Mouse (Mus musculus): ENCODE results near the gene Vangl2.

The Vangl2 gene

DNA sequence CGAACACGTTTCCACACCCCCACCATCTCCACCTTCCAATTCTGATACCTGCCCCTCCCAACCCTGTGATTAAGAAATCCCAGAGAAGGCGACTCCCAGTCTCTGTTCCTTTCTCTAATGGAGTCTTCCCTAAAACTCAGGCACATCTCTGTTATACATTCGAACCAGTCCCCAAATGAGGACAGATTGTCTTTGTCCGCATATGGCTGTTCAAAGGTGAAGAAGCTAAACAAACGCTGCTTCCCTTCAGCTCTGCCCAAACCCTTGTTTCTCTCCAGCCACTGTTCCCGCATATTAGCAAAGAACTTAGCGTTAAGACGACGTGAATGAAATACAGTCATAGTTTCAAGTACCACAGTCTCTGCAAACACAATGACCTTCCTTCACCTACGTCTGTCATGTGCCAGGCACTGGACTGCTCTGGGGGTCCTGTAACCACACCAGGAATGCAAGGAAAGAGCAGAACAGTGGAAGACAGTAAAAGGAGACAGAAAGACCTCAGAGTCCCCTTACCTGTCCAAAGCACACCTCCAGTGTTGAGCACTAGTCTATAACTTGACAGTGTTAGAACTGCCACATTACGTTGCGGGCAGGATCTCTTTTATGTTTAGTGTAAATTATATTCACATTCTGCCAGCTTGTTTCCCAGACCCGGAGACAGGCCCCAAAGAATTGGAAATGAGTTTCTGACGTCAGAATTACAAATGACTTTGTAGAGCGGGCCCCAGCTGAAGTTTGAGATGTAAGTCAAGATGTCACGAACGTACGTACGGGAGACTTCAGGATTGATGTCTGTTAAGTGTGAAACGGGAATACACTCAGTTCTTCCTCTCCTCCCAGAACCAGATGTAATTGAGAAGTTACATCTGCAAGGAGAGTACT, at the start of gene Vangl2:
Gene Vangl2, minus strand, starts transcription at position 51 of the 882 bp plus-strand sequence.
- H3K36me3 ChIP-seq (ENCODE audit: control insufficient read depth, insufficient read depth, low read length, poor library complexity, severe bottlenecking), result no peaks in the 10 kb centered on the region
- H3K27me3 ChIP-seq (ENCODE audit: control insufficient read depth, insufficient read depth, low read length, poor library complexity, severe bottlenecking), result no peaks in the 10 kb centered on the region
- DNase-seq (ENCODE audit: low read depth, low spot score), result no peak

DNA sequence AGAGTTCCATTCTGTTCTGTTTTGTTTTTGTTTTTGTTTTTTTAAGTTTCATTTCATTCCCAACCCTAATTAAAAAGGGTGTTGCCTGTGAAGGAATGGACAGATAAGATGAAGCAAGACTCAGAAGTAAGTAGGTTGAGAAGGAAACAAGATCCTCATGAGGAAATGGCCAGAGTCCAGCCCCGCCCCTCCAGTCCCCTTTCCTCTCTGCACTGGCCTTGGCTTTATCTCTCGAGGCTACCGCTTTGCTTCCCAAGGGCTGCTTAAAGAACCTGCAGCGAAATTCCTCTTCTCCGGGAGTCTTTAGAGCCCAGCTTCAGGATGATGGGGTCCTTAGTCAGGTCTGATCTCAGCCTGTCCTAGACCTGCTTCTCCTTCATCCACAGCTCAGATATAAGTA, 49.7 kb upstream of the Vangl2 start:
- Histone ChIP-seq H3K27me3 (ENCODE audit: control insufficient read depth, insufficient read depth, low read length, poor library complexity, severe bottlenecking) (no peaks in the 10 kb centered on the region), H3K36me3 (ENCODE audit: control insufficient read depth, insufficient read depth, low read length, poor library complexity, severe bottlenecking) (peaks cover 17% of the 10 kb centered on the region)
- no peak for DNase-seq (ENCODE audit: low read depth, low spot score)

DNA sequence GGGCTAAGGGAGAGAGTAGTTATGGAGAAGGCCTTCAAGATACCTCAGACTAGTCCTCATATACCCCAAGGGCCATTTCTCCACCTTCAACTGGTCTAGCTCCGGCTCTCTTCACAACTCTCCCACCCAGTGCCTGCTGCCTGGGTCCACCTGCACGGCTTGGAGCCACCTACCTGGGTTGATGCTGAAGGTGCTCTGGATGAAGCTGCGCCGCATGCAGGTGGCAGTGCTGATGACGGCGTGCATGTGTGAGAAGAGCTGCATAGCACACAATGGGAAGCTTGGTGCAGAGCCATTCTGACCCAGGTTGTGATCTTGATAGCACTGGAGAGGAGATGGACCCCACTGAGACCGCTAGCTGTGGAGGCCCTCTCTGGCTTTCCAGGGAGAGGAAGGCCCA, 44.4 kb upstream of the Vangl2 start:
- Histone ChIP-seq H3K36me3 (ENCODE audit: control insufficient read depth, insufficient read depth, low read length, poor library complexity, severe bottlenecking) (peaks cover 24% of the 10 kb centered on the region), H3K27me3 (ENCODE audit: control insufficient read depth, insufficient read depth, low read length, poor library complexity, severe bottlenecking) (no peaks in the 10 kb centered on the region)
- no peak for DNase-seq (ENCODE audit: low read depth, low spot score)

DNA sequence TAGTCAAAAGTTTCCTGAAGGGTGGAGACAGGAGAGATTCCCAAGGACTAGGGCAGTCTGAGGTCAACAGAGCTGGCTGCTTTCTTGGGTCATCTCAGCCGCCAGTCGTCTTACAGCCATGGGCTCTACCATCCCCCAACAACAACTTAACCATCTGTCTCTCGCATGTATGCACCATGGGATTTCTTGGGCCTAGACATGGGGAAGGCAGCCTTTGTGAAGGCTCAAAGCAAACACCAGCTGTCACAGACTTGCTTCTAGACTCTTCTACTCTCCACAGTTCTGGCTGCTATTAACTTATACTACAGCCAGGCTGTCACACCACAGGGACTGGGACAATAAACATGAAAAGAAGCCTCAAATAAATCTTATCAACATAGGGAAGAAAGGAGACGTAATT, 43.3 kb upstream of the Vangl2 start:
- Histone ChIP-seq H3K27me3 (ENCODE audit: control insufficient read depth, insufficient read depth, low read length, poor library complexity, severe bottlenecking) (no peaks in the 10 kb centered on the region), H3K36me3 (ENCODE audit: control insufficient read depth, insufficient read depth, low read length, poor library complexity, severe bottlenecking) (peaks cover 26% of the 10 kb centered on the region)
- no peak for DNase-seq (ENCODE audit: low read depth, low spot score)

DNA sequence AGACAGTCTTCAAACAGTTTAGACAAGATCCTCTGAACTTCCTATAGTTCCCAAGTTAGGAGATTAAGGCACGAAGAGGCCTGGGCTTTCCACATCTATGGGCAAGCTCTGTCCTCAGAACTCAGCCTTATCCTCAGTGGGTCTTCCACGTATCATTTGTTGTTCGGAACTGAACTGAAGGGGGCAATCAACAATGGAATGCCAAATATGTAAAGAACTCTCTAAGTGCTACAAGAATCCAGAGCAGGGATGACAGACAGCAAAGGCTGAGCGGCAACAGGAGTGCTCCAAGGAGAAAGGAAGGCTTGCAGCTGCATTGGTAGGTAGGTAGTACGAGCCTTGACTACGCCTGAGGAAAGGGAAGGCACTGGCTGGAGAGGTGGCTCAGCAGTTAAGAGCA, 42.0 kb upstream of the Vangl2 start:
- no peaks in the 10 kb centered on the region for H3K27me3 ChIP-seq (ENCODE audit: control insufficient read depth, insufficient read depth, low read length, poor library complexity, severe bottlenecking)
- DNase-seq (ENCODE audit: low read depth, low spot score), result no peak
- peaks cover 30% of the 10 kb centered on the region for H3K36me3 ChIP-seq (ENCODE audit: control insufficient read depth, insufficient read depth, low read length, poor library complexity, severe bottlenecking)

DNA sequence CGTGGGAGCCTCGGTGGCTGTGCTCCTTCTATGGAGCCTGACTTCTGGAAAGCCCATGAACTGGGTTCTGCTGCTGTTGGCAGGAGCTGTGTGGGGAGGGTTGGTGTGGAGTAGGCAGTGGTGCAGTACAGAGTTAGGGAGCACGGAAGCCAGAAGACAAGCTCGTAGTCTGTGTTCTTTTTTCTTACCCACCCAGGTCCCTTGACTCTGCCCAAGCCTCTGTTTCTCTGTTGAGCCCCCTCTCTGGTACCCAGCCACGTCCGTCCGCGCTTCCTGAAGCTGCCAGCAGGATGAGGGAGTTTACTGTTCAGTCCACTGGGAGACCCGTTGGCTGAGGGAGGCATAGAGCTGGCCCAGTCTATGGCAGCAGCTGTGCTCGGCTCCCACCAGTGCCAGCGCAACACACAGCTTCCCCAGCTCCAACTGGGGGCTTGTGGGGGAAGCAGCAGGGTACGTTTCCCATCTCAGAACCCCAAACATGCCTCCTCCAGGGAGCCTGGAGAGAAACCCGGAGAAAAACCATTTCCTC, 36.4 kb upstream of the Vangl2 start:
- peaks cover 18% of the 10 kb centered on the region for H3K36me3 ChIP-seq (ENCODE audit: control insufficient read depth, insufficient read depth, low read length, poor library complexity, severe bottlenecking)
- H3K27me3 ChIP-seq (ENCODE audit: control insufficient read depth, insufficient read depth, low read length, poor library complexity, severe bottlenecking), result no peaks in the 10 kb centered on the region
- DNase-seq (ENCODE audit: low read depth, low spot score), result no peak

DNA sequence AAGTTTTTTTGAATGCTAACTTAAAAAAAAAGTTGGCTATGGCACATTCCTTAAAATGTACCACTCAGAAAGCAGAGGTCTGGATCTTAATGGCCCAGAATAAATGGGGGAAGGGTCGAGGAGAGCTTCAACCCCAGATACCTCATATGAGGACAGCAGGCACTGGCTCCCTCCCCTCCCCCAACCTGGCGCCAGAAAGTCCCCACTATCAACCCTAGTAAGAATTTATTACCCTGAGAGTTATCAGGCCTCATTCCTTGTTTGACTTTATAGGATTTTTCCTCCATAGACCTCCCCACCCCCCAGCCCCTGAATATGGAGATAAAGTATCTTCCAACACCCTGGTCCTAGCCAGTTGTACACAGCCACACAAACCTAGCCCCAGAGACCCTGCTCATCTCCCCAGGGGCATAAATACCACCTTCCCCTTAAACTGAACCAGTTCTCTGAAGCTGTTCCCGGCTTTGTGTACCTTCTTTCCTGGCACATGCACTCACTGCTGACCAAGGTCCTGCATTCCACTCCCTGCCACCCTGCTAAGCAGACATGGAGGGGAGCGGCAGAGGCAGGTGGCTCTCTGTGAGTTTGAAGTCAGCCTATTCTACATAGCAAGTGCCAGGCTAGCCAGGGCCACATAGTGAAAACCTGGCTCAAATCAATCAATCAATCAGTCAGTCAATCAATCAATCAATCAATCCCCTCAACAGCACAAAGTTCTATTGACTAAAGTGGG, 35.2 kb upstream of the Vangl2 start:
- Histone ChIP-seq H3K36me3 (ENCODE audit: control insufficient read depth, insufficient read depth, low read length, poor library complexity, severe bottlenecking) (peaks cover 11% of the 10 kb centered on the region), H3K27me3 (ENCODE audit: control insufficient read depth, insufficient read depth, low read length, poor library complexity, severe bottlenecking) (no peaks in the 10 kb centered on the region)
- DNase-seq (ENCODE audit: low read depth, low spot score), result no peak

DNA sequence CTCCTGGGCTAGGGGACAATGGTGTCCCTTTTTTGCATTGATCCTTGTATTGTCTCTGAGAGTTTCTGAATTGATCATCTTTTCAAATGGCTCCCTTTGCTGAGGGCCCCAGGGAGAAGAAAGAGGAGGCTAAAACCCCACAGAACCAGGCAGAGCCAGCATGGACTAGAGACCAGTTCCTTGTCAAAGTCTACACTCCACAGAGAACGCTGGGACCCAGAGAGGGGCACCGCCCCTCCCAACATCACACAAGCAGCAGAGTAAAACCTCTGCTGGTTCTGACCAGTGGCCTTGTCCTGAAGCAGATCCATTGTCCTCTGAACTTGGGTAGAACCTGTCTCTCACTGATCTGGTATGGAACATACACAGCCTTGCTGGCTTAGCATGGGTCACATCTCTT, 33.9 kb upstream of the Vangl2 start:
- no peaks in the 10 kb centered on the region for H3K27me3 ChIP-seq (ENCODE audit: control insufficient read depth, insufficient read depth, low read length, poor library complexity, severe bottlenecking)
- no peak for DNase-seq (ENCODE audit: low read depth, low spot score)
- peaks cover 7% of the 10 kb centered on the region for H3K36me3 ChIP-seq (ENCODE audit: control insufficient read depth, insufficient read depth, low read length, poor library complexity, severe bottlenecking)

DNA sequence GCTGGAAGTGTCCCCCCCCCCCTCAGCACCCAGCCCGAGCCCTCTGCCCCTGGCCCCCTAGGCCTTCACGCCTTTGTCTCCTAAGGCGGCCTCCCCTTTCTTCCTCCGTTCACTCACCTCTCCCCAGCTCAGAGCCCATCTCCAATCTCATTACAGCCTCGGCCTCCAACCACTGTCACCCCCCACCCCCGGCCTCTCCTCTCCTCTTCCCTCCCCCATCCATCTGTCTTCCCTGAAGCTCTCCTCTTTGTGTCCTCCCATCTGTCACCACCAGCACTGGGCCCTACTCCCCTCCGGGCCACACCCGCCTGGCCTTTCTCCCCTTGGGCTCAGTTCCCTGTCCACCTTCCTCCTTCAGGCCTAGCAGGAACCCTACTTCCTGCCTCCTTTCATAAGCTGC, 33.0 kb upstream of the Vangl2 start:
- no peak for DNase-seq (ENCODE audit: low read depth, low spot score)
- Histone ChIP-seq H3K27me3 (ENCODE audit: control insufficient read depth, insufficient read depth, low read length, poor library complexity, severe bottlenecking) (no peaks in the 10 kb centered on the region), H3K36me3 (ENCODE audit: control insufficient read depth, insufficient read depth, low read length, poor library complexity, severe bottlenecking) (peaks cover 3% of the 10 kb centered on the region)

DNA sequence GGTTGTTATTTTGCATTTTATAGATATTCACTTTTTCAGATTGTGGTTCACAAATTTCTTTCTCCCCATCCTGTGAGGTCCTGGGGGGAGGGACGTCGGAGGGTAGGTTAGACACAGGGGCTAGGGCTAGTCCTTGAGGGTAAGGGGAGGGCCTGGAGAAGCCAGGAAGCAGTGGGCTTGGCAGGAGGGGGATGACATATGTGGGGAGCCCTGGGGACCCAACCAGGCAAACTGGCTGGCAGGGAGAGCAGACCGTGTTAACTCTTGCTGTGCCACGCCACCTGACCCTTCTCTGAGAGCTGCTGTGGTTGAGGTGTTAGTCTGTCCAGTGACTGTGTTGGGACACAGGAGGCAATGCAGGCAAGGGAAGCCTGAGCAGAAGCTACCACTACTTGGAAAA, 32.4 kb upstream of the Vangl2 start:
- no peaks in the 10 kb centered on the region for H3K27me3 ChIP-seq (ENCODE audit: control insufficient read depth, insufficient read depth, low read length, poor library complexity, severe bottlenecking)
- no peak for DNase-seq (ENCODE audit: low read depth, low spot score)
- peaks cover under 1% of the 10 kb centered on the region for H3K36me3 ChIP-seq (ENCODE audit: control insufficient read depth, insufficient read depth, low read length, poor library complexity, severe bottlenecking)

DNA sequence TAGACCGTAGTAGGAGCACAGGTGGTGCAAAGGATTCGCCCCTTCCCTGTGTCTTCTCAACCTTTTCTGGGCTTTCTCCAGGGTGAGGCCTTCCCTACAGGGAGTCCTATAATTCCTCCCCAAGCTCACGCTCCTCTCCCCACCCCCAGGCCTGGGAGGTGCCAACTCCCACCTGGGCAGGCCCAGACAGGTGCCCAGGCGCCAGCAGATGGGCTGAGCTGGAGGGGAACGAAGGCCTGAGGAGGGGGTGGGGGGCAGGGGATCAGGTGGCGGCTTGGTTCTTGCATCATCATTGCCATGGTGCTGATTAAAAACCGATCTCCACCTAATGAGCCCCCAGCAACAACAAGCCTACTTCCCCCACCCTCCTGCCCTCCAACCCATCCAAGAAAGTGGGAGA, 30.6 kb upstream of the Vangl2 start:
- no peaks in the 10 kb centered on the region for H3K36me3 ChIP-seq (ENCODE audit: control insufficient read depth, insufficient read depth, low read length, poor library complexity, severe bottlenecking)
- H3K27me3 ChIP-seq (ENCODE audit: control insufficient read depth, insufficient read depth, low read length, poor library complexity, severe bottlenecking), result 0 out of 2 replicates have a peak, but pooled peaks cover 2% of the 10 kb centered on the region
- no peak for DNase-seq (ENCODE audit: low read depth, low spot score)

DNA sequence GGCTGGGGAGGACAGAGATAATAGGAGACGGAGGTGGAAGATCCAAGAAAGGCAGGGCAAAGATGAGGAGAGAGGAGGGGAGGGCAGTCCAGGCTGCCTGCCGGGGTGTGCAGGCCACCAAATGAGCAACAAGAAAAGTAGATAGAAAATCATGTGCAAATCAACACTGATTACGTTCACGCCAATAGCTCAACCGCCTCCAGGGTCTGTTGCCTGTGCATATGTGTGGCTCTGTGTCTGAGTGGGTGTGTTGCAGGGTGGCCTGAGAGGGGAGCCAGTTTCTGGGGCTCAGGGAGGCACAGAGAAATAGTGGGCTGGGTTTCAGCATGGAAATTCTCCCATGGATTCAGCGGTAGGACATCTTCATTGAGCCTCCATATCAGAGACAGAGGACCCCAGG, 30.1 kb upstream of the Vangl2 start:
- no peak for DNase-seq (ENCODE audit: low read depth, low spot score)
- Histone ChIP-seq H3K27me3 (ENCODE audit: control insufficient read depth, insufficient read depth, low read length, poor library complexity, severe bottlenecking) (0 out of 2 replicates have a peak, but pooled peaks cover 2% of the 10 kb centered on the region), H3K36me3 (ENCODE audit: control insufficient read depth, insufficient read depth, low read length, poor library complexity, severe bottlenecking) (no peaks in the 10 kb centered on the region)

DNA sequence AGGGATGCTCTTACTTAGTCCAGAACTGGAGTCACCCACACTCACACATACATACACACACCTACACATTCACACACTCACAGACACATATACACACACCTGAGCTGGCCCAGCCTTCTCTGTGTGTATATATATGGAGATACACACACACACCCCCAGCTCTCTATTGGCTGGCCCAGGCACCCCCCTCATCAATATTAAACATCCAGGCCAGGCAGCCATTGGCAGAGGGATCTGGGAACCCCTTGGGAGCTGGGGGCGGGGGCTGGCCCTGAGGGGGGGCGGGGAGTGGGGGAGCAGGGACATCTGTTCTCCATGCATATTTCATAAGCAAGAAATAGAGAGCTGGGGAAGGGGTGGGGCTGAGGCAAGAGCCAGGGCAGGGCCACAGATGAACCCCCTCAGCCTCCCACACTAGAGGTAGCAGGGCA, 29.3 kb upstream of the Vangl2 start, which contains the start of gene Nhlh1:
Gene Nhlh1, minus strand, starts transcription at position 83 of the 431 bp plus-strand sequence.
- H3K27me3 ChIP-seq (ENCODE audit: control insufficient read depth, insufficient read depth, low read length, poor library complexity, severe bottlenecking), result 0 out of 2 replicates have a peak, but pooled peaks cover 2% of the 10 kb centered on the region
- H3K36me3 ChIP-seq (ENCODE audit: control insufficient read depth, insufficient read depth, low read length, poor library complexity, severe bottlenecking), result no peaks in the 10 kb centered on the region
- no peak for DNase-seq (ENCODE audit: low read depth, low spot score)

DNA sequence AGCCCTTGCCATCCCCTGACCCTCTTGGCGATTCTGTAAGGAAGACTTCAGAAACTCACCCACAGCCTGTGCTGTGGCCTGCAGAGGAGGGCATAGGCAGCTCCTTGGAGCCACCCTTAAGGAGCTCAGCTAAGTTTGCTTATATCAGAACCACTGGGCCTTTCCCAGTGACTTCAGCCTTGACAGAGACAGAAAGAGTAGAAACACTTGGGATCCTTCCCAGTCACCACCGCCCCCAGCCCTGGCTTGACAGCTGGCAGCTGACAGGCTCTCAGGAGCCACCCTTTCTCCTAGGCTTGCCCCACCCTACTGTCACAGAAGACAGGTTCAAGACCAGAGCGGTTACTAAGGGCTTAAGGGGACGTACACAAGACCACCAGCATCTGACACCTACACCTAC, 28.0 kb upstream of the Vangl2 start:
- H3K36me3 ChIP-seq (ENCODE audit: control insufficient read depth, insufficient read depth, low read length, poor library complexity, severe bottlenecking), result no peaks in the 10 kb centered on the region
- H3K27me3 ChIP-seq (ENCODE audit: control insufficient read depth, insufficient read depth, low read length, poor library complexity, severe bottlenecking), result peaks cover 2% of the 10 kb centered on the region; the same call in 1 of the 2 replicates

More for the DNA sequence above, 28.0 kb upstream of the Vangl2 start:
- DNase-seq (ENCODE audit: low read depth, low spot score), result no peak
